Mouse (Mus musculus): ENCODE measurements around the gene Ppm1g.

DNA sequence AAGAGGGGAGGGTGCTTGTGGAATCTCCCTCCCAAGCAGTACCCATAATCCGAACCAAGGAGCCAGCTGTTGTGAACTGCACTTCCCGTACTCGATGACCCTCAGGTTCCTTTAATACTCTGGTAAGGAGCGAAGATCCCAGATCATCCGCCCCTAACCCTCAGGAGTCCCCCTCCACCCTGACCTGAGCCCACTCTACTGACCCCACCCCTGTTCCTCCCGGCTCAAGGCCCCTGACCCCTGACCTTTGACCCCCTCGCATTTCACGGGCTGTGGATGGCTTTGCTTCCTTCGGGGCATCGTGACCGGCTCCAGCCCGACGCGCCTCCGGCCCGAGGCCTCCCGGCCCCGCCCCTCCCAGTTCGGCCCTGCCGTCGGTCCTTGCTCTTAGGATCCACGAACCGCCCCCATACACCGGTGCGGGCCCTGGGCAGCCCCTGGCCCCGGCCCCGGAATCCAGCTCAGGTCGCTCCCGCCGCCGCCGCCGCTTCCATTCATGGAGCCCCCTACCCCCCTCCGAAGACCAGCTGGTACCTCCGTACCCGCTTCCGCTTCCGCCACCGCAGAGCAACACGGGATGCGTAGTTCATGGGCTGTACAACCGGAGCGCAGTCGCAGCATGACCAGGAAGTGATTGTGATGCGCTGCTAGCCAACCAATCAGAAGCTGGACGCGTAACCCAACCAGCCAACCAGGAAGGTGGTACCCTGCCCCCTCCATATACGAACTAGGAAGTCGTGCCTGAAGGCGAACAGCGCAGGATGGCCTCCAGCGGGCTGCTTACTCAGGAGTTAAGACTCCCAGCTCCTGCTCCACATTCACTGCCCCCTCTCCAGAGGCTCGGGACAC, 18.5 kb downstream of the Ppm1g start, which contains the start of gene Zfp513:
- TF ChIP-seq TBP (conservative IDR thresholded peaks at IDR 0.05; ENCODE audit: low read depth, low read length), result peak; percentile 76; the same call in 1 of the 2 replicates
- no peak for TF ChIP-seq JUND (conservative IDR thresholded peaks at IDR 0.05; ENCODE audit: low read depth, low read length)
- TF ChIP-seq ZKSCAN1 (IDR thresholded peaks at IDR 0.05; ENCODE audit: borderline replicate concordance, low read depth, low read length), result no peak
- TF ChIP-seq MEF2A (IDR thresholded peaks at IDR 0.05; ENCODE audit: borderline replicate concordance, low read depth, low read length), result peak; percentile 52; the same call in 1 of the 2 replicates
- TF ChIP-seq CTCF (conservative IDR thresholded peaks at IDR 0.05 in 1 of 2, IDR thresholded peaks at IDR 0.05 in 1 of 2; ENCODE audit: low read depth in 2 of 2, low read length in 2 of 2), result no peak
- TF ChIP-seq USF1 (IDR thresholded peaks at IDR 0.05; ENCODE audit: low read depth, low read length), result peak; percentile 42
- TF ChIP-seq ZMIZ1 (IDR thresholded peaks at IDR 0.05; ENCODE audit: low read depth, low read length), result no peak; the same call in none of the 2 replicates

All from CH12.LX (cell line).